Mouse (Mus musculus): ENCODE data around the gene Srp72. TPM values are rescaled to one million over a fixed set of nuclear protein-coding genes. Genes with fewer than 3 reads are reported as not detected.
A peak's percentile ranks its signal among the peaks of the same experiment; 100 is the strongest.

Srp72 gene
- total and polyA plus RNA-seq, 3 experiments, result 77.4 to 148 (median 85.2) TPM

GRCm38 (mm10) chr5:76947758-76948157 lies 26.7 kb upstream of the Srp72 start:
- in situ Hi-C loops (cut with MboI; ENCODE audit: low pct_ligation_motif_present, low pct_unique_long_range_greater_than_20kb, low sequenced_read_pairs), result no loop called here
- peak overlapping the region; percentile 90 for H3K4me2 ChIP-seq (ENCODE audit: insufficient read depth, low read depth, poor library complexity, severe bottlenecking)

GRCm38 (mm10) chr5:76950343-76951105 lies 24.0 kb upstream of the Srp72 start:
- Histone ChIP-seq H3K4me2 (ENCODE audit: insufficient read depth, low read depth, poor library complexity, severe bottlenecking) (peak overlapping the region; percentile 88), H3K27ac (ENCODE audit: insufficient read depth, low read depth) (peak overlapping the region; percentile 64), H3K9me3 (replicated peaks; ENCODE audit: low read length) (no peaks in the 10 kb centered on the region), H3K9ac (ENCODE audit: insufficient read depth, low read depth) (peak overlapping the region; percentile 82), H3K36me3 (replicated peaks in 1 of 2; ENCODE audit: control insufficient read depth in 1 of 2, insufficient read depth in 1 of 2, low read length in 1 of 2) (peaks cover 3 to 46% of the 10 kb centered on the region in 2 experiments), H3K4me1 (ENCODE audit: control insufficient read depth in 1 of 2, insufficient read depth in 2 of 2) (peaks cover 14 to 54% of the 10 kb centered on the region in 2 experiments; a peak in 3 of 4 replicates), H3K27me3 (replicated peaks) (no peaks in the 10 kb centered on the region), H3K4me3 (replicated peaks in 1 of 3; ENCODE audit: low read depth in 2 of 3, low read length in 2 of 3, poor library complexity in 1 of 3) (peak overlapping the region; percentile 72 to 97 (median 94)), H3K79me2 (replicated peaks; ENCODE audit: control insufficient read depth, extremely low read depth, insufficient read depth, poor library complexity, severe bottlenecking) (peaks cover 88% of the 10 kb centered on the region)
- 0 out of 2 replicates have a peak, but pooled peaks have one; percentile 89 for TF ChIP-seq MYC (IDR thresholded peaks at IDR 0.05; ENCODE audit: low read depth, low read length)
- TF ChIP-seq GABPA (IDR thresholded peaks at IDR 0.05; ENCODE audit: insufficient replicate concordance, low read depth, low read length), result no peak
- no peak for DNase-seq (ENCODE audit: extremely low read depth)
- dilution Hi-C loops (cut with MboI; ENCODE audit: extremely low pct_ligation_motif_present, extremely low pct_unique_long_range_greater_than_20kb, low sequenced_read_pairs), result no loop called here
- in situ Hi-C loops (cut with MboI; ENCODE audit: low pct_ligation_motif_present, low pct_unique_long_range_greater_than_20kb, low sequenced_read_pairs), result loop anchor here (5.0 kb wide), 1 partner anchor 38 kb away; no protein-coding TSS in a partner anchor

More at GRCm38 (mm10) chr5:76947758-76948157, 26.7 kb upstream of the Srp72 start:
- Histone ChIP-seq H3K9ac (ENCODE audit: insufficient read depth, low read depth) (peak overlapping the region; percentile 47), H3K4me1 (ENCODE audit: control insufficient read depth in 1 of 2, insufficient read depth in 2 of 2) (peaks cover 14 to 50% of the 10 kb centered on the region in 2 experiments; a peak in 3 of 4 replicates), H3K9me3 (replicated peaks; ENCODE audit: low read length) (no peaks in the 10 kb centered on the region), H3K27me3 (replicated peaks) (no peaks in the 10 kb centered on the region), H3K36me3 (replicated peaks in 1 of 2; ENCODE audit: control insufficient read depth in 1 of 2, insufficient read depth in 1 of 2, low read length in 1 of 2) (peaks cover 0 to 38% of the 10 kb centered on the region in 2 experiments), H3K27ac (ENCODE audit: insufficient read depth, low read depth) (no peak overlapping the region), H3K4me3 (replicated peaks in 1 of 3; ENCODE audit: low read depth in 2 of 3, low read length in 2 of 3, poor library complexity in 1 of 3) (peak overlapping the region in 2 of 3 experiments; percentile 19 to 27), H3K79me2 (replicated peaks; ENCODE audit: control insufficient read depth, extremely low read depth, insufficient read depth, poor library complexity, severe bottlenecking) (peaks cover 85% of the 10 kb centered on the region)
- no peak for DNase-seq (ENCODE audit: extremely low read depth)
- dilution Hi-C loops (cut with MboI; ENCODE audit: extremely low pct_ligation_motif_present, extremely low pct_unique_long_range_greater_than_20kb, low sequenced_read_pairs), result no loop called here
- TF ChIP-seq MAZ (IDR thresholded peaks at IDR 0.05; ENCODE audit: low read depth, low read length), result peak; percentile 50; the same call in 1 of the 2 replicates
- TF ChIP-seq HCFC1 (IDR thresholded peaks at IDR 0.05; ENCODE audit: low read depth, low read length), result no peak
- TF ChIP-seq CHD1 (IDR thresholded peaks at IDR 0.05; ENCODE audit: low read depth, low read length), result no peak
- no peak for TF ChIP-seq JUN (IDR thresholded peaks at IDR 0.05; ENCODE audit: insufficient read depth, low read depth, low read length)
- TF ChIP-seq RAD21 (IDR thresholded peaks at IDR 0.05; ENCODE audit: low read depth, low read length), result no peak
- TF ChIP-seq BHLHE40 (IDR thresholded peaks at IDR 0.05; ENCODE audit: low read depth, low read length), result no peak
- no peak for TF ChIP-seq POLR2A (IDR thresholded peaks at IDR 0.05; ENCODE audit: low read depth, low read length)
- TF ChIP-seq MEF2A (IDR thresholded peaks at IDR 0.05; ENCODE audit: borderline replicate concordance, low read depth, low read length), result peak; percentile 83
- TF ChIP-seq USF2 (conservative IDR thresholded peaks at IDR 0.05; ENCODE audit: low read depth, low read length), result no peak
- peak; percentile 33; the same call in 1 of the 2 replicates for TF ChIP-seq ZMIZ1 (IDR thresholded peaks at IDR 0.05; ENCODE audit: low read depth, low read length)
- TF ChIP-seq ELF1 (IDR thresholded peaks at IDR 0.05; ENCODE audit: low read depth, low read length), result no peak
- peak; percentile 75; the same call in 1 of the 2 replicates for TF ChIP-seq MXI1 (IDR thresholded peaks at IDR 0.05; ENCODE audit: low read depth, low read length)
- no peak for TF ChIP-seq MAFK (IDR thresholded peaks at IDR 0.05; ENCODE audit: insufficient replicate concordance, low read length)
- TF ChIP-seq MAX (IDR thresholded peaks at IDR 0.05; ENCODE audit: low read length), result no peak
- TF ChIP-seq GABPA (IDR thresholded peaks at IDR 0.05; ENCODE audit: insufficient replicate concordance, low read depth, low read length), result no peak
- TF ChIP-seq ETS1 (conservative IDR thresholded peaks at IDR 0.05; ENCODE audit: low read depth, low read length), result no peak
- TF ChIP-seq KAT2A (IDR thresholded peaks at IDR 0.05; ENCODE audit: insufficient replicate concordance, low read length), result no peak
- TF ChIP-seq SMC3 (IDR thresholded peaks at IDR 0.05; ENCODE audit: low read depth, low read length), result no peak
- no peak; the same call in 1 of the 2 replicates for TF ChIP-seq IRF4 (IDR thresholded peaks at IDR 0.05; ENCODE audit: low read depth, low read length)
- TF ChIP-seq PAX5 (IDR thresholded peaks at IDR 0.05; ENCODE audit: low read length), result no peak
- peak; percentile 44; the same call in 1 of the 2 replicates for TF ChIP-seq SIN3A (IDR thresholded peaks at IDR 0.05; ENCODE audit: low read length)
- TF ChIP-seq EP300 (IDR thresholded peaks at IDR 0.05; ENCODE audit: low read length), result peak; percentile 37; the same call in 1 of the 2 replicates
- TF ChIP-seq JUND (conservative IDR thresholded peaks at IDR 0.05; ENCODE audit: low read depth, low read length), result no peak
